Mouse (Mus musculus) megakaryocyte, embryonic 14.5 days (primary cell): Measurements from ENCODE around the gene Npw.

Source experiments
- FLI1 ChIP-seq: IDR thresholded peaks from 2 replicates; pipeline ENCODE4 v1.6.1; 2012; ENCODE audit warnings: low read length, inconsistent platforms, mixed read lengths
- GATA1 ChIP-seq: IDR thresholded peaks from 3 replicates; pipeline ENCODE4 v1.6.1; 2012; ENCODE audit warnings: mixed read lengths, low read length, inconsistent platforms, borderline replicate concordance

- TF ChIP-seq GATA1: no peak
- no peak for TF ChIP-seq FLI1
Observed at GRCm38 (mm10) chr17:24670246-24670844, 12.1 kb upstream of the Npw start.
